Mouse (Mus musculus) hindbrain, embryonic 12.5 days (tissue): ENCODE measurements around the gene Rundc3b. TPM values are rescaled to one million over a fixed set of nuclear protein-coding genes. Genes with fewer than 3 reads are reported as not detected.

Experiments used
- ATAC-seq: fragments of 200-750 bp; cut with Nextera tagmentation; 2 replicates; pipeline ENCODE4 v1.8.0; 2017; ENCODE audit warnings: moderate TSS enrichment; ENCODE audit not compliant: low FRiP score
- H3K27ac ChIP-seq: fragments of 300-500 bp; sonication (generic); 2 replicates; pipeline ENCODE4 v1.5.1; 2016; ENCODE audit warnings: mild to moderate bottlenecking
- H3K27me3 ChIP-seq: fragments of 300-500 bp; sonication (generic); 2 replicates; pipeline ENCODE4 v1.6.1; 2016; ENCODE audit warnings: mild to moderate bottlenecking
- H3K36me3 ChIP-seq: fragments of 300-500 bp; sonication (generic); 2 replicates; pipeline ENCODE4 v1.6.1; 2016; ENCODE audit warnings: mild to moderate bottlenecking
- H3K4me1 ChIP-seq: fragments of 300-500 bp; sonication (generic); 2 replicates; pipeline ENCODE4 v1.6.1; 2016
- H3K4me2 ChIP-seq: fragments of 300-500 bp; sonication (generic); replicated peaks from 2 replicates; pipeline ENCODE4 v1.6.1; 2016; ENCODE audit warnings: mild to moderate bottlenecking
- H3K4me3 ChIP-seq: fragments of 300-500 bp; sonication (generic); 2 replicates; pipeline ENCODE4 v1.5.1; 2016; ENCODE audit warnings: mild to moderate bottlenecking
- H3K9ac ChIP-seq: fragments of 300-500 bp; sonication (generic); 2 replicates; pipeline ENCODE4 v1.6.1; 2016; ENCODE audit warnings: mild to moderate bottlenecking, moderate library complexity
- H3K9me3 ChIP-seq: fragments of 300-500 bp; sonication (generic); replicated peaks from 2 replicates; pipeline ENCODE4 v1.6.1; 2016; ENCODE audit warnings: mild to moderate bottlenecking
- WGBS: fragments of 180-500 bp; shearing (Covaris S2); methylation state at CpG from one replicate; pipeline ENCODE4 v1.1.7; 2016; 5-methylcytosine and 5-hydroxymethylcytosine counted together
- polyA plus RNA-seq: library from polyadenylated mRNA; unstranded; fragments of >200 nt; fragmentation: Nextera tagmentation; extraction: Ambion mirVana; gene quantifications from 2 replicates; pipeline ENCODE4 v1.2.1, GENCODE M21; 2016

Gene Rundc3b
- polyA plus RNA-seq, result 25.8 and 28.2 TPM in 2 replicates

DNA sequence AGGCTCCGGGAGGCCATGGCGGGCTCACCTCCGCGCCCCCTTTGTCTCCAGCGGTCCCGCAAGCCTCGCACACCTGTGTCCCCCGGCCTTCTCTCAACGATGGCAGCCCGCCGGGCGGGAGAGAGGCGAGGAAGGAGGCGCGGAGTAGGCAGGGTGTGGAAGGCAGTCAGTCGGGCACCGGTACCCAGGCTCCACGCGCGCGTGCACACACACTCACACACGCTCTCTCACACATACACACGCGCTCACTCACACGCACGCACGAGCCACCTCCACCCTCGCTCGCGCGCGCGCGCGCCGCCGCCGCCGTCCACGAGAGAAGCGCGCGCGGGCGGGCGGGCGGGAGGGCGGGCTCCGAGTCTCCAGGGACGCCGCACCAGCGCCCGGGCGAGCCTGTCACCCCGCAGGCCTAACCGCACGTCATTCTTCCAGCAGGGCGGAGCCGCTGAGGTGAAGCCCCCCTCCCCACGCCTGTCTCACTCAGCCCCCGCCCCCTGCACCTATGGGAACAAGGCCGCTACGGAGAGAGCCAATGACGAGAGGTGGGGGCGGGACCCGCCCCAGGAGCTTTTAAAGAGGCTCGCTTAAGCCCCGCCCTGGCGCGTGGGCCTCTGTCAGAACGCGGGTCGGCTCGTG, at the start of gene Rundc3b:
TSS of gene Rundc3b (minus strand) at position 357 of the 636 bp plus-strand sequence.
- H3K4me2 ChIP-seq, result peak within 1 kb of the TSS; percentile 79
- H3K27me3 ChIP-seq, result no peaks in the 10 kb centered on the region
- H3K4me1 ChIP-seq, result no peaks in the 10 kb centered on the region
- under 1% methylated on average over 39 of the region's 74 CpGs for WGBS
- H3K4me3 ChIP-seq, result peak within 1 kb of the TSS; percentile 91
- H3K36me3 ChIP-seq, result no peaks in the 10 kb centered on the region
- H3K27ac ChIP-seq, result peak within 1 kb of the TSS; percentile 91
- peak within 1 kb of the TSS; percentile 85 for H3K9ac ChIP-seq
- peak; percentile 99 for ATAC-seq
- H3K9me3 ChIP-seq, result no peaks in the 10 kb centered on the region

DNA sequence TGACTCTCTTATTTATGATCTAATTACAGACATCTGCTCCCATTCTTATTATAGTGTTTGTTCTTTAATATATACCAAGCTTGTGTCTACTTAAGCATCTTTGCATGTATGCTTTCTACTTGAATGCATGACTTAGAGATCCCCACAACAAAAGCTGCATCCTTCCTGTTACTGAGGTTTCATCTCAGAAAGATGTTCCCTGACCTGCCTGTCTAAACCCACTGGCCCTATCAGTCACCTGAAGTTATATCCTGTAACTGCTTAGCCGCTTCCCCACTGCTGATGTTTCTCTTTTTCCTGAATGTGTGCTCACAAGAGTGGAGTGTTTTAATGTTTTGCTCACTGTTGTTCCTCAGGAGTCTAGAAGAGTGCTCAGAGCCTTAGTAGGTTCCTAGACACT, 46.9 kb upstream of the Rundc3b start:
- no peak overlapping the region for H3K27ac ChIP-seq
- no peaks in the 10 kb centered on the region for H3K36me3 ChIP-seq
- no peak for ATAC-seq
- no peak overlapping the region for H3K9ac ChIP-seq
- no peaks in the 10 kb centered on the region for H3K4me1 ChIP-seq
- H3K9me3 ChIP-seq, result no peaks in the 10 kb centered on the region
- H3K27me3 ChIP-seq, result no peaks in the 10 kb centered on the region
- no peak overlapping the region for H3K4me2 ChIP-seq
- 95% methylated on average over 1 of the region's 1 CpGs for WGBS
- no peak overlapping the region for H3K4me3 ChIP-seq

DNA sequence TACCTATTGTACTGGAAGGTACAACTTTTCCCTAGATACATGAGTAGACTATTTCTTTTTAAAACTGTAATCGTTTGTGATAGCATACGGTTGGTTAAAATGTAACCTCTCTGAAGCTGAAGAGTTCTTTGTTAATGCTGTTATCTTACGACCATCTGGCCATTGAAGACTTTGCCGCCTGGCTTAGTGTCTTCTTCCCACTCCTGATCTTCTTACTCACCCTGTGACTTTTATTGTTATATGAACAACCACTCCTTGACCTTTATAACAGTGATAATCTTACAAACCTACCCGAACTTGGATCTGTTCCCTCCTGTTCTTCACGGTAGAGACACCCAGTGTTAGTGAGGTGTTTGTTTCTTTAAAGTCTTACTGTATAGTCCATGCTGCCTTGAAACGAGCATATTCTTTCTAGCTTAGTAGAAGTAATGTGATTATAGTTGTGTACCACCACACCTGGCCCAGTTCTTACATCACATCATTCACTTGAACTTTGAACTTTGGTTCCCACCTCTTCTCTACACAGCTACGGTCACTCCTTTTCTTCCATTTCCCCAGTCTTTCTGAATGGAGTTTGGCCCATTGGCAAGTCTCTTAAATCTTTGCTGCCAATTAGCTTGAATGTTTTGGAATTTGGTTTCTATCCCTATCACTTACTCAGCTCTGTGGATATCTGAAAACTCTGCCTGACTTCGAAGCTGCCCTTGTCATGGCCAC, 45.2 kb upstream of the Rundc3b start:
- H3K4me1 ChIP-seq, result no peaks in the 10 kb centered on the region
- H3K4me3 ChIP-seq, result no peak overlapping the region
- no peak for ATAC-seq
- no peaks in the 10 kb centered on the region for H3K27me3 ChIP-seq
- WGBS, result 83% methylated on average over 9 of the region's 9 CpGs
- no peaks in the 10 kb centered on the region for H3K9me3 ChIP-seq
- no peaks in the 10 kb centered on the region for H3K36me3 ChIP-seq
- H3K4me2 ChIP-seq, result no peak overlapping the region
- H3K27ac ChIP-seq, result no peak overlapping the region
- H3K9ac ChIP-seq, result no peak overlapping the region

DNA sequence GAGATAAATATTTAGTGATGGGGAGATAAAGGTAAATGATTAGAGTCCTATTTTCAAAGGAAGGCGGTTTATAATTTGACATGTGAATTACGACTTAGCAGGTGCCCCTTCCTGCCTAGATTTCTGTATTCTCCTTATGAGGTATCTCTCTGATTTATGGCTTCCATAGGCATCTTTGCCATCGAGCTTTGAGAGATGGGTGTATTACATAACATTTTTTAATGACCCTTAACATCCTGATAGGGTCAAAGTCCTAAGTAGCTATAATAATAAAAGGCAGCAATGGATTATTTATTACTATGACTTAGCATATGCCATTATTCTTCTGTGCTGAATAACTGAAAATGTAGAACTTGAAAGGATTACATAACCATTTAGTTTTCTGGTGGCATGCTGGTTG, 41.9 kb upstream of the Rundc3b start:
- Histone ChIP-seq H3K9ac (no peak overlapping the region), H3K27ac (no peak overlapping the region), H3K4me1 (peaks cover 10% of the 10 kb centered on the region), H3K27me3 (peaks cover 4% of the 10 kb centered on the region; the same call in 1 of the 2 replicates), H3K4me2 (no peak overlapping the region), H3K9me3 (no peaks in the 10 kb centered on the region), H3K4me3 (no peak overlapping the region), H3K36me3 (no peaks in the 10 kb centered on the region)
- 75% methylated on average over 3 of the region's 3 CpGs for WGBS
- no peak for ATAC-seq

DNA sequence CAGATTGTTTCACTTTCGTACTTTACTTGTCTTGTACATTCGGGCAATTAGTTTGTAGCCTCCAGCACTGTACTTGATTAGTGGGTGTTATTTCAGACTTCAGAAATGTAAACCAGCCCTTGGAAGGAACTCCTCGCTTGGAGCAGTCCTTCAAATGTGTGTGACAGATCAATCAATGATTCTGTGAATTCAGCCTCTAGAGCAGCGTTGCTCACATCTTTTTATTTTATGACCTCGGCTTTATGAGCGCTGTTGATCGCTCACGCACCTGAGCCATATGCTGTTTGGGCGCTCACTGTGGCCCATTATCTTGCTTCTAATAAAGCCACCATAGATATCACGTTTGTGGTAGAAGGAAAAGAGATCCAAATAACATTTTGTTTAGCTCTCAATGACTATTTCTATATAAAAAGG, 38.0 kb upstream of the Rundc3b start:
- Histone ChIP-seq H3K9ac (no peak overlapping the region), H3K27me3 (peaks cover 4% of the 10 kb centered on the region; the same call in 1 of the 2 replicates), H3K27ac (no peak overlapping the region), H3K36me3 (no peaks in the 10 kb centered on the region), H3K9me3 (no peaks in the 10 kb centered on the region), H3K4me1 (peaks cover 10% of the 10 kb centered on the region), H3K4me3 (peak overlapping the region; percentile 37; the same call in 1 of the 2 replicates), H3K4me2 (peak overlapping the region; percentile 71)
- WGBS, result 78% methylated on average over 10 of the region's 10 CpGs
- ATAC-seq, result no peak

DNA sequence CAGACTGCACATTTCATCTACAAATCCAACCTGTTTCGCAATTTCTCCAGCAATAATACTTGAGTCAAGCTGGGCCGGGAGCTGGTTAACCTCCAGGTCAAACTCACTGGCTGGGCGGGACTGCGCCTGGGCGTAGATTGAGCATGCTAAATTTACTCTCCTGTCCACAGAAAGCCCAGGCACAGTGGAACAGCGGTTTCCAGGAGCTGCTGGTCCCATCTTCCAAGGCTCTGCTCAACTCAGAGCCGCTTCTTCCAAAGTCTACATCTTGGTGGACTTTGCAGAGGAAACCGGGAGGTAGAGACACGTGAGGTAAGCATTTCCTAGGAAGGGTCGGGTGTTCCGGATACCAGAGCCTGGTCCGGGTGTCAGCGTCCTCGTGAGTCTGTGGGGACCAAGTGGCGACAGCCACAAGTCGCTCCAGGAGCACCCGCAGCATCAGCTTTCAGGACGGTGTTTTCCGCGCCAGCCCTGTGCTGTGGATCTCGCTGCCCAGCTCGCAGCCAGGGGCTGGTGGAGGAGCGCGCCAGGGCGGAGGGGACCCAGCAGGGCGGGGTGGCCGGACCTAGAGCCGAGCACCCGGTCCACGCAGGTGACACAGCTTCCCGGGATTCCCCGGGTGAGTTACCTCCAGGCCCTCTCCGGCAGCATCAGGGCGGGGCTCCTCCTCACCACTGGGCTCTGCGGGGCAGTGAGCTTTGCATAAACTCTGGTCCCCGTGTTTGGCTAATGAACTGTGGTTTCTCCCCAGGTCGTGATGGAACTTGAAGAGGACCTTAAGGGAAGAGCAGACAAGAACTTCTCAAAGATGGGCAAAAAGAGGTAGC, 37.4 kb upstream of the Rundc3b start, which contains the start of gene Abcb1a:
TSS of gene Abcb1a (plus strand) at position 167 of the 827 bp plus-strand sequence.
- peak; percentile 73 for ATAC-seq
- Histone ChIP-seq H3K4me1 (peaks cover 10% of the 10 kb centered on the region), H3K27me3 (peaks cover 4% of the 10 kb centered on the region; the same call in 1 of the 2 replicates), H3K9me3 (no peaks in the 10 kb centered on the region), H3K9ac (peak within 1 kb of the TSS; percentile 23), H3K27ac (no peak within 1 kb of the TSS), H3K4me3 (peak within 1 kb of the TSS; percentile 37), H3K4me2 (peak within 1 kb of the TSS; percentile 71), H3K36me3 (no peaks in the 10 kb centered on the region)
- WGBS, result 7% methylated on average over 37 of the region's 37 CpGs

DNA sequence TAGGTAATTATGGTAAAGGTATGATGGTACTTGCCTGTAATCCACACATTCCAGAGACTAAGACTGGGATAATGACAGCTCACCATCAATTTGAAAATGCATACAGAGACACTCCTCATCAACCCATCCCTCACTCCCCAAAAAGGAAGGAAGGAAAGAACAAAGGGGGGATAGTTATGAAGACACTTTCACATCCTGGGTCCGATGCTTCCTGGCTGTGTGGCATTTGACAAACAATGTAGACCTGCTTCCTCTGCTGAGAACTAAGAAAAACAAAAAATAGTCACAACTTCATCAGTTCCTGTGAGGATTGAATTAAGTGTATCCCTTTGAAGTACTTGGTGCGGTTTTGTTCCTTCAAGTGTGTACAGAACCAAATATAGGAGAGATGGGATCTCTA, 29.3 kb upstream of the Rundc3b start:
- no peaks in the 10 kb centered on the region for H3K27me3 ChIP-seq

DNA sequence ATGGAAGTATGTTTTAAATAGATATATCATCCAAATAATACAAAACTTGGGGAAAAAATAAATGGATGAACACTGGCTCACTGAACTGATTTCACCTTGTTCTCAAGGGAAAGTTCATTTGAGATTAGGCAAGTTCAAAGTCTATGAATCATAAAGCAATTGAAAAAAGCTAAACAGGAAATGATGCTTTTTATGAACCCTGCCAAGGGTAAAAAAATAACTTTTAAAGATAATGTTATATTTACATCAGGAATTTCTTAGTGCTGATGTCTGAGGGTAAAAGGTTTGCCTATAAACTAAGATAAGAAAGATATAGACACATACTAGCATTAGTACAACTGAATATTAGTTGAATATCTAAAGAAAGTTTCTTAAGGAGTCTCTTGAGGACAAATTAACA, 26.0 kb upstream of the Rundc3b start:
- H3K27ac ChIP-seq, result no peak overlapping the region
- H3K9me3 ChIP-seq, result no peaks in the 10 kb centered on the region
- no peak overlapping the region for H3K9ac ChIP-seq
- no peak for ATAC-seq
- no peaks in the 10 kb centered on the region for H3K4me1 ChIP-seq
- no peaks in the 10 kb centered on the region for H3K27me3 ChIP-seq
- no peak overlapping the region for H3K4me2 ChIP-seq
- no peak overlapping the region for H3K4me3 ChIP-seq
- H3K36me3 ChIP-seq, result no peaks in the 10 kb centered on the region

More for the DNA sequence above, 29.3 kb upstream of the Rundc3b start:
- Histone ChIP-seq H3K27ac (no peak overlapping the region), H3K9ac (no peak overlapping the region), H3K4me2 (no peak overlapping the region), H3K36me3 (no peaks in the 10 kb centered on the region), H3K4me1 (no peaks in the 10 kb centered on the region), H3K4me3 (no peak overlapping the region), H3K9me3 (no peaks in the 10 kb centered on the region)
- 88% methylated on average over 2 of the region's 2 CpGs for WGBS
- ATAC-seq, result no peak

DNA sequence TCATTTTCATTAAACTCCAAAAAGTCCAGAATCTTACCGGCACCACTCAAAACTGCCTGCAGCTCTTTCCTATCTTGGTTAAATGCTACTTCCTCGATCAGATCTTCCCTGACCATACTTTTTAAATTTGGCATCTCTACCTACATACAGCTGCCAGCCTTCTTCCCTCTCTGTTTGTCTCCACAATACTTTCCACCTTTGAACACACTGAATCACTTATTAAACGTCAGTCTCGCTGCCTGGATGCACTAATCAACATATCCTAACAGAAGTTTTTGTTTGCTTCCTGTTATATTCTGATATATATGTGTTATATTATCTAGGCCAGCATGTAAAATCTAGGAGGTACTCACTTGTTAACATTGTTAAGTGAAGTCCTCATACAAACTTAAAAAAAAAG, 25.5 kb upstream of the Rundc3b start:
- no peak overlapping the region for H3K4me2 ChIP-seq
- no peak for ATAC-seq
- H3K9ac ChIP-seq, result no peak overlapping the region
- no peaks in the 10 kb centered on the region for H3K27me3 ChIP-seq
- no peaks in the 10 kb centered on the region for H3K4me1 ChIP-seq
- H3K36me3 ChIP-seq, result no peaks in the 10 kb centered on the region
- no peaks in the 10 kb centered on the region for H3K9me3 ChIP-seq
- no peak overlapping the region for H3K27ac ChIP-seq
- 78% methylated on average over 4 of the region's 4 CpGs for WGBS
- no peak overlapping the region for H3K4me3 ChIP-seq

DNA sequence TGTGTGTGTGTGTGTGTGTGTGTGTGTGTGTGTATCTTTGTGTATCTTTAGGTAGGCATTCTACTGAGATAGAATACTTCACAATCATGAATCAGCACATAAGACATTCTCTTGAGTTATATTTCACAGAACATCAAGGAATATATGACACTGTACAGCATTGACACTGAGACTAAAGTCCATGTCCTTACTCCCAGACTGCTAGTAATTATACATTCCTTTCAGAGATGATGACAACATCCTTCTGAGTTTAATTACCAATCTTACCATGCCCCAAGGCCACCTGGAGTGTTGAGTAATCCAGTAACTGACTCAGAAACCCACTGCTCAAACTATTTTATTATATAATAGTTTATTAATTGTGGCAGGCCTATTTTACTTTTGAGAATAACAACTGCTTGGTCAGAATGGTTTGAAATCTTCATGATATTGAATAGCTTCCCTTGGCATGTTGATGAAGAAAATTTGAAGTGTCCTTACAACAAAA, 11.8 kb upstream of the Rundc3b start:
- no peak overlapping the region for H3K9ac ChIP-seq
- H3K9me3 ChIP-seq, result no peaks in the 10 kb centered on the region
- no peaks in the 10 kb centered on the region for H3K36me3 ChIP-seq
- H3K4me3 ChIP-seq, result no peak overlapping the region
- H3K27ac ChIP-seq, result no peak overlapping the region
- no peak for ATAC-seq
- H3K27me3 ChIP-seq, result no peaks in the 10 kb centered on the region
- no peaks in the 10 kb centered on the region for H3K4me1 ChIP-seq
- no peak overlapping the region for H3K4me2 ChIP-seq

DNA sequence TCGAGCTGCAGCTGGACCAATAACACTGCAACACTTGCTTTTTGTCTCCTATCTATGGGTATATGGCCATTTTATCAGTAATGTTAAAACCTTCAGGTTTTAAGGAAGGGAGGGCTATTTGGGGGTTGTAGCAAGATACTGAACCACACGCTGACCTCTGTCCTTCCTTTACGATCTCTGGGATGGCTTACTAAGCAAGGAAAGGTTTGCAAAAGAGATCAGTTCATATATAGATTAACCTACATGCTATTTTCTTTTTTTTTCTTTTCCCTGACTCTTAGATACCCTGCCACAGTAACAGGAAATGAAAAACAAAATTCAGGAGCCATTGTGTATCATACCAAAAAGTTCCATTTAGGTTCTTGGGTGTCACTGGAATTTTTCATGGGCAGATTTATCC, 10.1 kb upstream of the Rundc3b start:
- Histone ChIP-seq H3K4me3 (no peak overlapping the region), H3K9ac (no peak overlapping the region), H3K4me2 (no peak overlapping the region), H3K27ac (no peak overlapping the region), H3K9me3 (no peaks in the 10 kb centered on the region), H3K36me3 (no peaks in the 10 kb centered on the region), H3K4me1 (no peaks in the 10 kb centered on the region), H3K27me3 (no peaks in the 10 kb centered on the region)
- no peak for ATAC-seq
- WGBS, result 79% methylated on average over 3 of the region's 3 CpGs

DNA sequence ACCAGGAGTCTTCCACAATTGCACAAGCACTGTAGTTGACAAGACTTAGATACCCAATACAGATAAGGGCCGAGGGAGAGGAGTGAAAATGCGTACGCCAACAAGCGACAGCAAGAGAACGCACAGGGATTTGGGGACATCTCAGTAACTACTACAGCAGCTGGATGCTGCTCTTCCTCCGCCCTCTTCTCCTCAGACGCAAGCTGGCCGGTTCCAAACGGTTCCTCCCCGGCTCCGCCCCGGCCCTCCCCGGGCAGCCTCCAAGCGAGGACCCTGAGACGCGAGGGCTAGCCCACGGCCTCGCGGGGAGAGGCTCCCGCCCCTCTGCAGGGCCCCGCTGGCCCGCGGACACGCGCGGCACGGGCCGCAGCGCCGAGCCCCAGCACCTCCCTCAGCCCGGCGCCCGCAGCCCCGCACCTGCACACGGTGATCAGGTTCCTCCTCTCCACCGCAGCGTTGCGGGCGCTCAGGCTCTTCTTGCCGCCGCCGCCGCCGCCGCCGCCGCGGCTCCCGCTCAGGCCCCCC, 619 bp downstream of the Rundc3b start:
- Histone ChIP-seq H3K4me3 (peak overlapping the region; percentile 91), H3K27me3 (no peaks in the 10 kb centered on the region), H3K9me3 (no peaks in the 10 kb centered on the region), H3K27ac (peak overlapping the region; percentile 91), H3K36me3 (no peaks in the 10 kb centered on the region), H3K4me2 (peak overlapping the region; percentile 79), H3K9ac (peak overlapping the region; percentile 85), H3K4me1 (no peaks in the 10 kb centered on the region)
- peak; percentile 79 for ATAC-seq
- WGBS, result under 1% methylated on average over 45 of the region's 49 CpGs
